Mouse (Mus musculus) testis, adult 10 weeks (tissue): ENCODE data around the gene Mark1. TPM values are rescaled to one million over a fixed set of nuclear protein-coding genes. Genes with fewer than 3 reads are reported as not detected.

ENCODE experiments used
- polyA plus RNA-seq: library from polyadenylated mRNA; stranded (reverse); fragments of 350-450 nt; fragmentation: Illumina TruSeq; extraction: RNeasy Lipid Tissue Mini Kit (QIAGEN cat#74804); gene quantifications from one replicate; pipeline ENCODE4 v1.2.3, GENCODE M21; 2014; ENCODE audit warnings: low read depth, low replicate concordance

Gene Mark1
- 8.0 TPM for polyA plus RNA-seq

DNA sequence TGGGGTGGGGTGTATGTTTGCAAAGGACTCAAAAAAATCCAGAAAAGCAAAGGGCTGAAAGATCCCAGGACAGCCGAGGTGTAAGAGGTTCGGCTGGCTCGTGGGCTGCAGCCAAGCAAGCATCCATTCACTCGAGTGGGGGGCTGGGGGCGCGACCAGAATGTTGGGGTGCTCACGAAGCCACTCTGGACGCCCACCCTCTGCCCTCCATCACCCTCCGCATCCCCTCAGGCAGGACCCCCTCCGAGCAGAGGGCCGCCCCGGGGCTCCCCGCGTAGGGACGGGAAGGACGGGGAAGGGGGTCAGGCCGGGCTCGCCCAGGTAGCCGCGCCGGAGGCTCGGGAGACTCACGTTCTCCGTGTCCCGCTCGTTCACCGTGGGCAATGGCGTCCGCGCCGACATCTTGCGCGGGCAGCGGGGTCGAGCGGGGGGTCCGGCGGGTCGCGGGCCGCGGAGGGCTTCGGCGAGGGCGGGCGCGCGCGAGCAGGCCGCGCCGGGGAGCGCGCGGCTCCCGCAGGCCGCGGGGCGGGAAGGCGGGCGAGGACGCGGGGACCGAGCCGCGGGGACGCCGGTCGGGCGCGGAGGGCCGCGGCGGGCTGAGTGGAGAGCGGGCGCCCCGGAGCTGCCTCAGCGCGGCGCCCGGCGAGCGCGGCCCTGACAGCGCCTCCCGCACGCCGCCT is at the start of gene Mark1:
Mark1 (minus strand) TSS at position 500 of the 680 bp plus-strand sequence.

DNA sequence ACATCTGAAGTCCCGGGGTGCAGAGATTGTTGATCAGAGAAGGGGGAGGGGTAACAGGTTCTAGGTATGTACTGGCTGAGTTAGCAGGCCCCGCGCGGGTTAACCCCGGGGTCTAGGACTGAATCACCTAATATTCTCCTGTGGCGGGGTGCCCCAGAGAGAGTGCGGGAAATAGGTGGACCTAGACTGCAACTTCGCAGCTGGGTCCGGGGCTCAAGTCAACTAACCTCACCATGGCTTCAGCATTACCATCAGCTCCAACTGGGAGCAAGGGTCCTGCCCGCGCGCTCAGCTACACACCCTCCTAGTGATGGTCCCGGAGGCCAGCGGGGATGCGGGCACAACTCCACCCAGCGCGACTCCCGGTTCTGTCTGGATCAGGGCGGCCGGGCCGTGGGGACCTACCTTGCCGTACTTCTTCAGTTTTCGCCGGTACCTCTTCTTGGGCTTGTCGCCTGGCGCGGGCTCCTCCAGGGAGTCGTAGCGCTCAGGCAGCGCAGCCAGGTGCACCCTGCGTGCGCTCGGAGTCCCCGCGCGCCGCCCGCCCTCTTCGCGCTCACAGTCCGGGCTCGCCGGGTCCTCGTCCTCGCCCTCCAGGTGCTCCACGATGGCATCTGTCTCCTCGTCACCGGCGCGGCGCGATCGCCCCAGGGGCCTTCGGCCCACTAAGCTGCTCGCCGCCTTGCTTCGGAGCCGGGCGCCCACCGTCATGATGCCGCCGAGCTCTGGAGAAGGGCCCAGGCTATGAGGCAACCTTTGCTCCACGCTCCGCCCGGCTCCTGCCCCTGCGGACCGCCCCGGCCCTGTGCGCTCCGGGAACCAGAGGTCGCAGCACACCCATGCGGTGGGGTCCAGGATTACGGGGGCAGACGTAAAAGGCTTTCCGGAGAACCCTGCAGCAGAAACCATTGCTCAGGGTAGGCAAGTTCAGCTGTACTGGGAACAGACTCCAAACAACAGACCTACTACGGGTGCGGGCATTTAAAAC is 116.8 kb downstream of the Mark1 start, which contains the start of gene C130074G19Rik:
C130074G19Rik (minus strand) TSS at position 938 of the 988 bp plus-strand sequence.

Other genes starting within 250 kb of the Mark1 start
- gene Marc1, start 188.3 kb downstream of the Mark1 start, polyA plus RNA-seq = 0.32 TPM
- 34.1 TPM for gene Marc2, start 153.1 kb downstream of the Mark1 start, polyA plus RNA-seq
- 5.2 TPM for gene C130074G19Rik, start 116.4 kb downstream of the Mark1 start, polyA plus RNA-seq
- 16.0 TPM for gene Rab3gap2, start 204.5 kb upstream of the Mark1 start, polyA plus RNA-seq